Mouse (Mus musculus) testis, adult 2 months (tissue): ENCODE measurements at regions not wholly inside any gene's neighbourhood (a gene's known extent, or its start where the extent isn't known, plus 50 kb on each side); places are given as distances from the start of the nearest gene placed in this dataset.

Experiments used
- CTCF ChIP-seq: fragments of 200-500 bp; IDR thresholded peaks from 2 replicates; pipeline ENCODE4 v1.5.1; 2012; ENCODE audit warnings: low read depth, mild to moderate bottlenecking, inconsistent platforms, low read length, moderate library complexity; ENCODE audit not compliant: control insufficient read depth, insufficient read depth, insufficient replicate concordance
- POLR2A ChIP-seq: fragments of 200-500 bp; IDR thresholded peaks from 2 replicates; pipeline ENCODE4 v1.6.1; 2012; ENCODE audit warnings: low read depth, mild to moderate bottlenecking, inconsistent platforms, low read length, moderate library complexity; ENCODE audit not compliant: control insufficient read depth

- TF ChIP-seq POLR2A, result no peak
- TF ChIP-seq CTCF, result no peak
These were observed 262.8 kb upstream of the Nr5a2 start for GRCm38 (mm10) chr1:137223052-137223451.
